Mouse (Mus musculus) colon, adult 2 months (tissue): Measurements from ENCODE around the gene D430042O09Rik. TPM values are rescaled to one million over a fixed set of nuclear protein-coding genes. Genes with fewer than 3 reads are reported as not detected.

Experiments used
- polyA plus RNA-seq: library from polyadenylated mRNA; depleted of rRNA; stranded (reverse); fragments of >200 nt; gene quantifications from 2 replicates; pipeline ENCODE4 v1.2.3, GENCODE M21; 2012; rRNA removed

D430042O09Rik gene
- 16.6 and 16.8 TPM in 2 replicates for polyA plus RNA-seq

GRCm38 (mm10) chr7:125707593-125708022, at the start of gene D430042O09Rik, which contains the start of gene Gtf3c1:
Gene D430042O09Rik, plus strand, starts transcription at chr7:125707888.
Gene Gtf3c1, minus strand, starts transcription at chr7:125707780.

Other genes with a start within 250 kb of the D430042O09Rik start
- 27.2 and 27.5 TPM in 2 replicates for gene Nsmce1, start 216.3 kb upstream of the D430042O09Rik start, polyA plus RNA-seq
- 32.8 and 34.1 TPM in 2 replicates for gene Il4ra, start 155.8 kb upstream of the D430042O09Rik start, polyA plus RNA-seq
- 5.9 and 6.0 TPM in 2 replicates for gene Il21r, start 104.5 kb upstream of the D430042O09Rik start, polyA plus RNA-seq
- gene Gtf3c1, start 108 bp upstream of the D430042O09Rik start, polyA plus RNA-seq, result 42.4 and 47.3 TPM in 2 replicates